Mouse (Mus musculus) embryonic facial prominence, embryonic 13.5 days (tissue): ENCODE results near the gene Amer2. TPM values are rescaled to one million over a fixed set of nuclear protein-coding genes. Genes with fewer than 3 reads are reported as not detected.
"Not testable (repeated sequence)": the region's sequence is repeated elsewhere in the genome, so short reads cannot be mapped to it uniquely, and the experiment has no call there.

Experiments
- ATAC-seq: fragments of 200-750 bp; cut with Nextera tagmentation; 2 replicates; pipeline ENCODE4 v1.8.0; 2017; ENCODE audit warnings: low read depth; ENCODE audit not compliant: insufficient number of reproducible peaks, insufficient read depth, low FRiP score, low TSS enrichment
- H3K27ac ChIP-seq: fragments of 300-500 bp; sonication (generic); 2 replicates; pipeline ENCODE4 v1.5.1; 2015; ENCODE audit warnings: moderate library complexity, mild to moderate bottlenecking, inconsistent platforms
- H3K27me3 ChIP-seq: fragments of 300-500 bp; sonication (generic); 2 replicates; pipeline ENCODE4 v1.6.1; 2015; ENCODE audit warnings: mild to moderate bottlenecking, inconsistent platforms
- H3K36me3 ChIP-seq: fragments of 300-500 bp; sonication (generic); 2 replicates; pipeline ENCODE4 v1.6.1; 2015; ENCODE audit warnings: mild to moderate bottlenecking, inconsistent platforms
- H3K4me1 ChIP-seq: fragments of 300-500 bp; sonication (generic); 2 replicates; pipeline ENCODE4 v1.6.1; 2015; ENCODE audit warnings: inconsistent platforms
- H3K4me2 ChIP-seq: fragments of 300-500 bp; sonication (generic); 2 replicates; pipeline ENCODE4 v1.6.1; 2015; ENCODE audit warnings: moderate library complexity, mild to moderate bottlenecking, inconsistent platforms
- H3K4me3 ChIP-seq: fragments of 300-500 bp; sonication (generic); 2 replicates; pipeline ENCODE4 v1.5.1; 2015; ENCODE audit warnings: mild to moderate bottlenecking, inconsistent platforms
- H3K9ac ChIP-seq: fragments of 300-500 bp; sonication (generic); 2 replicates; pipeline ENCODE4 v1.6.1; 2015; ENCODE audit warnings: mild to moderate bottlenecking, inconsistent platforms
- H3K9me3 ChIP-seq: fragments of 300-500 bp; sonication (generic); 2 replicates; pipeline ENCODE4 v1.6.1; 2016; ENCODE audit warnings: inconsistent platforms
- WGBS: fragments of 180-500 bp; shearing (Covaris S2); methylation state at CpG from one replicate; pipeline ENCODE4 v1.1.7; 2015; ENCODE audit warnings: mixed read lengths; 5-methylcytosine and 5-hydroxymethylcytosine counted together
- polyA plus RNA-seq: library from polyadenylated mRNA; unstranded; fragments of >200 nt; fragmentation: Nextera tagmentation; extraction: Ambion mirVana; gene quantifications from 2 replicates; pipeline ENCODE4 v1.2.1, GENCODE M21; 2015

The Amer2 gene
- 4.0 and 5.1 TPM in 2 replicates for polyA plus RNA-seq

GRCm38 (mm10) chr14:60372821-60373309, at the start of gene Amer2:
Gene Amer2 (plus strand): TSS chr14:60373259.
- ATAC-seq, result no peak
- Histone ChIP-seq H3K4me1 (peaks cover 10% of the 10 kb centered on the region; the same call in 1 of the 2 replicates), H3K9me3 (no peaks in the 10 kb centered on the region), H3K4me2 (no peak within 1 kb of the TSS), H3K36me3 (no peaks in the 10 kb centered on the region), H3K9ac (no peak within 1 kb of the TSS), H3K4me3 (no peak within 1 kb of the TSS), H3K27me3 (peaks cover 9% of the 10 kb centered on the region), H3K27ac (no peak within 1 kb of the TSS)
- WGBS, result 79% methylated on average over 1 of the region's 1 CpGs

- not testable (repeated sequence) for H3K4me3 ChIP-seq, ATAC-seq
- WGBS, result 74% methylated on average over 5 of the region's 5 CpGs
These were observed 33.1 kb upstream of the Amer2 start for GRCm38 (mm10) chr14:60340001-60340400.

GRCm38 (mm10) chr14:60340570-60340969, 32.5 kb upstream of the Amer2 start:
- no peak overlapping the region for H3K4me3 ChIP-seq
- no peak overlapping the region for H3K9ac ChIP-seq
- no peaks in the 10 kb centered on the region for H3K27me3 ChIP-seq
- no peak overlapping the region for H3K4me2 ChIP-seq
- no peaks in the 10 kb centered on the region for H3K36me3 ChIP-seq
- H3K9me3 ChIP-seq, result no peaks in the 10 kb centered on the region
- 69% methylated on average over 4 of the region's 4 CpGs for WGBS
- H3K4me1 ChIP-seq, result no peaks in the 10 kb centered on the region
- no peak for ATAC-seq
- H3K27ac ChIP-seq, result no peak overlapping the region

More at GRCm38 (mm10) chr14:60340001-60340400, 33.1 kb upstream of the Amer2 start:
- not testable (repeated sequence) for H3K4me2 ChIP-seq, H3K9ac ChIP-seq, H3K9me3 ChIP-seq, H3K4me1 ChIP-seq, H3K36me3 ChIP-seq, H3K27ac ChIP-seq, H3K27me3 ChIP-seq

- Histone ChIP-seq H3K9me3 (no peaks in the 10 kb centered on the region), H3K4me2 (no peak overlapping the region)
- WGBS, result 92% methylated on average over 6 of the region's 6 CpGs
These were observed 27.7 kb upstream of the Amer2 start for GRCm38 (mm10) chr14:60345326-60345876.

GRCm38 (mm10) chr14:60358347-60358746, 14.7 kb upstream of the Amer2 start:
- H3K36me3 ChIP-seq, result no peaks in the 10 kb centered on the region
- no peaks in the 10 kb centered on the region for H3K9me3 ChIP-seq
- WGBS, result 83% methylated on average over 5 of the region's 5 CpGs
- no peak overlapping the region for H3K4me3 ChIP-seq
- H3K9ac ChIP-seq, result no peak overlapping the region
- ATAC-seq, result no peak
- H3K27ac ChIP-seq, result no peak overlapping the region
- H3K4me2 ChIP-seq, result no peak overlapping the region
- peaks cover 14% of the 10 kb centered on the region for H3K4me1 ChIP-seq
- no peaks in the 10 kb centered on the region for H3K27me3 ChIP-seq

More at GRCm38 (mm10) chr14:60345326-60345876, 27.7 kb upstream of the Amer2 start:
- Histone ChIP-seq H3K9ac (no peak overlapping the region), H3K36me3 (no peaks in the 10 kb centered on the region), H3K4me1 (no peaks in the 10 kb centered on the region), H3K27ac (no peak overlapping the region), H3K27me3 (no peaks in the 10 kb centered on the region), H3K4me3 (no peak overlapping the region)
- no peak for ATAC-seq

- H3K4me2 ChIP-seq, result no peak overlapping the region
- WGBS, result 33% methylated on average over 9 of the region's 9 CpGs
These were observed 11.5 kb upstream of the Amer2 start for GRCm38 (mm10) chr14:60361380-60362212.

GRCm38 (mm10) chr14:60366729-60367128, 6.3 kb upstream of the Amer2 start:
- no peak overlapping the region for H3K27ac ChIP-seq
- no peaks in the 10 kb centered on the region for H3K36me3 ChIP-seq
- H3K4me1 ChIP-seq, result peaks cover 21% of the 10 kb centered on the region
- H3K4me2 ChIP-seq, result no peak overlapping the region
- no peaks in the 10 kb centered on the region for H3K9me3 ChIP-seq
- WGBS, result 58% methylated on average over 1 of the region's 1 CpGs
- no peaks in the 10 kb centered on the region for H3K27me3 ChIP-seq
- no peak overlapping the region for H3K4me3 ChIP-seq
- no peak for ATAC-seq
- no peak overlapping the region for H3K9ac ChIP-seq

More at GRCm38 (mm10) chr14:60361380-60362212, 11.5 kb upstream of the Amer2 start:
- H3K27me3 ChIP-seq, result no peaks in the 10 kb centered on the region
- H3K9me3 ChIP-seq, result no peaks in the 10 kb centered on the region
- no peak overlapping the region for H3K4me3 ChIP-seq
- H3K4me1 ChIP-seq, result peaks cover 19% of the 10 kb centered on the region
- no peak for ATAC-seq
- no peaks in the 10 kb centered on the region for H3K36me3 ChIP-seq
- peak overlapping the region; percentile 62; the same call in 1 of the 2 replicates for H3K27ac ChIP-seq
- no peak overlapping the region for H3K9ac ChIP-seq

- Histone ChIP-seq H3K36me3 (no peaks in the 10 kb centered on the region), H3K4me2 (no peak overlapping the region), H3K9ac (no peak overlapping the region), H3K27ac (no peak overlapping the region), H3K27me3 (no peaks in the 10 kb centered on the region), H3K4me1 (peaks cover 12% of the 10 kb centered on the region), H3K9me3 (no peaks in the 10 kb centered on the region), H3K4me3 (no peak overlapping the region)
- 41% methylated on average over 9 of the region's 9 CpGs for WGBS
- no peak for ATAC-seq
These were observed 4.0 kb upstream of the Amer2 start for GRCm38 (mm10) chr14:60368769-60369666.

- no peak for ATAC-seq
- Histone ChIP-seq H3K4me2 (no peak overlapping the region), H3K27me3 (no peaks in the 10 kb centered on the region; the same call in 1 of the 2 replicates), H3K4me3 (no peak overlapping the region), H3K36me3 (no peaks in the 10 kb centered on the region), H3K27ac (no peak overlapping the region), H3K9ac (no peak overlapping the region), H3K4me1 (peaks cover 7% of the 10 kb centered on the region), H3K9me3 (no peaks in the 10 kb centered on the region)
- WGBS, result 52% methylated on average over 5 of the region's 5 CpGs
These were observed 3.3 kb upstream of the Amer2 start for GRCm38 (mm10) chr14:60369667-60370315.

GRCm38 (mm10) chr14:60377107-60377506, 4.0 kb downstream of the Amer2 start:
- ATAC-seq, result no peak
- Histone ChIP-seq H3K36me3 (no peaks in the 10 kb centered on the region), H3K4me2 (no peak overlapping the region), H3K27me3 (peaks cover 31% of the 10 kb centered on the region), H3K27ac (no peak overlapping the region), H3K4me3 (no peak overlapping the region), H3K9me3 (no peaks in the 10 kb centered on the region), H3K4me1 (peaks cover 21% of the 10 kb centered on the region; the same call in 1 of the 2 replicates), H3K9ac (no peak overlapping the region)
- 66% methylated on average over 2 of the region's 2 CpGs for WGBS

- H3K27me3 ChIP-seq, result peaks cover 31% of the 10 kb centered on the region
- peaks cover 21% of the 10 kb centered on the region; the same call in 1 of the 2 replicates for H3K4me1 ChIP-seq
- peak overlapping the region; percentile 95 for H3K4me2 ChIP-seq
- WGBS, result 18% methylated on average over 10 of the region's 10 CpGs
- no peak overlapping the region for H3K27ac ChIP-seq
- peak overlapping the region; percentile 65 for H3K4me3 ChIP-seq
- H3K9ac ChIP-seq, result no peak overlapping the region; the same call in 1 of the 2 replicates
- no peaks in the 10 kb centered on the region for H3K36me3 ChIP-seq
- no peaks in the 10 kb centered on the region for H3K9me3 ChIP-seq
- no peak for ATAC-seq
These were observed 4.5 kb downstream of the Amer2 start for GRCm38 (mm10) chr14:60377546-60377945.
